Mouse (Mus musculus): ENCODE measurements at regions not wholly inside any gene's neighbourhood (a gene's known extent, or its start where the extent isn't known, plus 50 kb on each side); places are given as distances from the start of the nearest gene placed in this dataset.

DNA sequence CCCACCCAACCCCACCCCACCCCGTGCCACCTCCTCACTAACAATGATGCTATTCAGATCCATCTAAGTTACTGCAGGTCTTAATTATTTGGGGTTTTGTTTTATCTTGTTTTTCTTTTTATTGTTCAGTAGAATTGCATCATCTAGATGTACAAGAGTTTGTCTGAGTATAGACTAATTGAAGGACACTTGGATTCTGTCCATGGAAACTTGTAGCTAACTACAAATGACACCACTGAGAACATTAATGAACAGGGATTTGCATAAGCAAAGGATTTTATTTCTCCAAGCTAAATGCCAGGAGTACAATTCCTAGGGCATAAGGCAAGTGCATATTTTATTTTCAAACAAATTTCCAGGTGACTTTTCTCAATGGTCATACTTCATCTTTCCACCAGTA, 318.4 kb upstream of the Slc7a11 start:
- 0% methylated on average over 1 of the region's 1 CpGs for WGBS
- H3K9me3 ChIP-seq (replicated peaks; ENCODE audit: control insufficient read depth, low read length): no peaks in the 10 kb centered on the region
- no peak for ATAC-seq (replicated peaks; ENCODE audit: extremely low read depth, insufficient read depth, low FRiP score)
- H3K4me2 ChIP-seq (ENCODE audit: low read depth, low read length): no peak overlapping the region
- H3K36me3 ChIP-seq (ENCODE audit: control insufficient read depth, insufficient read depth): no peaks in the 10 kb centered on the region
- H3K27ac ChIP-seq (ENCODE audit: low read length): no peak overlapping the region
- no peaks in the 10 kb centered on the region for H3K4me1 ChIP-seq (ENCODE audit: control insufficient read depth, insufficient read depth, low read length)
- H3K4me3 ChIP-seq (ENCODE audit: low read length): no peak overlapping the region
- no peaks in the 10 kb centered on the region for H3K27me3 ChIP-seq (ENCODE audit: control insufficient read depth, insufficient read depth, low read length)
- no peak overlapping the region for H3K9ac ChIP-seq (ENCODE audit: low read length)

GRCm38 (mm10) chr3:50758106-50758505, 314.7 kb upstream of the Slc7a11 start:
- Histone ChIP-seq H3K4me1 (ENCODE audit: control insufficient read depth, insufficient read depth, low read length) (no peaks in the 10 kb centered on the region), H3K4me3 (ENCODE audit: low read length) (no peak overlapping the region), H3K9me3 (replicated peaks; ENCODE audit: control insufficient read depth, low read length) (no peaks in the 10 kb centered on the region), H3K36me3 (ENCODE audit: control insufficient read depth, insufficient read depth) (no peaks in the 10 kb centered on the region), H3K27me3 (ENCODE audit: control insufficient read depth, insufficient read depth, low read length) (no peaks in the 10 kb centered on the region), H3K27ac (ENCODE audit: low read length) (no peak overlapping the region), H3K4me2 (ENCODE audit: low read depth, low read length) (no peak overlapping the region), H3K9ac (ENCODE audit: low read length) (no peak overlapping the region)
- 74% methylated on average over 1 of the region's 1 CpGs for WGBS
- ATAC-seq (replicated peaks; ENCODE audit: extremely low read depth, insufficient read depth, low FRiP score): no peak

GRCm38 (mm10) chr3:50737173-50737572, 293.8 kb upstream of the Slc7a11 start:
- Histone ChIP-seq H3K9me3 (replicated peaks; ENCODE audit: control insufficient read depth, low read length) (no peaks in the 10 kb centered on the region), H3K9ac (ENCODE audit: low read length) (no peak overlapping the region), H3K27me3 (ENCODE audit: control insufficient read depth, insufficient read depth, low read length) (no peaks in the 10 kb centered on the region), H3K36me3 (ENCODE audit: control insufficient read depth, insufficient read depth) (no peaks in the 10 kb centered on the region), H3K4me3 (ENCODE audit: low read length) (no peak overlapping the region), H3K27ac (ENCODE audit: low read length) (no peak overlapping the region), H3K4me2 (ENCODE audit: low read depth, low read length) (no peak overlapping the region), H3K4me1 (ENCODE audit: control insufficient read depth, insufficient read depth, low read length) (no peaks in the 10 kb centered on the region)
- WGBS: 68% methylated on average over 1 of the region's 1 CpGs
- no peak for ATAC-seq (replicated peaks; ENCODE audit: extremely low read depth, insufficient read depth, low FRiP score)

DNA sequence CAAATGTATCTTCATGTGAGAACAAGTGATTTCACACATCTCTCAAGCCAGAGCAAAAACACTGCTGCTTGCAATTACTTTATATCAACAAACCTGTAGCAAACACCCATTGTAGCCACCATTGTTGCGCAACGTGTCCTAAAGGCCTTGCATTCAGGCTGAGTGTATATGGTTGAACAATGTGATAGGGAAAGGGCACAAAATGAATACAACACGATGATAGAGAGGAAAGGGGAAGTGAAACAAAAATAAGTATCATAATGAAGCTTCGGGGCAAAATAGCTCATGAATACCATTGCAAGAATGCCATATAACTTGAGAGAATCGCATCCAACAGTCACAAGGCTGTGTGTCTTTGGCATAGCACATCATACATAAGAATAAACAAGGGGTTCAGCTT, 275.6 kb upstream of the Slc7a11 start:
- no peaks in the 10 kb centered on the region for H3K27me3 ChIP-seq (ENCODE audit: control insufficient read depth, insufficient read depth, low read length)
- no peaks in the 10 kb centered on the region for H3K36me3 ChIP-seq (ENCODE audit: control insufficient read depth, insufficient read depth)
- WGBS: 80% methylated on average over 5 of the region's 5 CpGs
- H3K4me3 ChIP-seq (ENCODE audit: low read length): no peak overlapping the region
- no peak overlapping the region for H3K4me2 ChIP-seq (ENCODE audit: low read depth, low read length)
- no peak overlapping the region for H3K9ac ChIP-seq (ENCODE audit: low read length)
- H3K9me3 ChIP-seq (replicated peaks; ENCODE audit: control insufficient read depth, low read length): no peaks in the 10 kb centered on the region
- ATAC-seq (replicated peaks; ENCODE audit: extremely low read depth, insufficient read depth, low FRiP score): no peak
- H3K27ac ChIP-seq (ENCODE audit: low read length): no peak overlapping the region
- H3K4me1 ChIP-seq (ENCODE audit: control insufficient read depth, insufficient read depth, low read length): no peaks in the 10 kb centered on the region

DNA sequence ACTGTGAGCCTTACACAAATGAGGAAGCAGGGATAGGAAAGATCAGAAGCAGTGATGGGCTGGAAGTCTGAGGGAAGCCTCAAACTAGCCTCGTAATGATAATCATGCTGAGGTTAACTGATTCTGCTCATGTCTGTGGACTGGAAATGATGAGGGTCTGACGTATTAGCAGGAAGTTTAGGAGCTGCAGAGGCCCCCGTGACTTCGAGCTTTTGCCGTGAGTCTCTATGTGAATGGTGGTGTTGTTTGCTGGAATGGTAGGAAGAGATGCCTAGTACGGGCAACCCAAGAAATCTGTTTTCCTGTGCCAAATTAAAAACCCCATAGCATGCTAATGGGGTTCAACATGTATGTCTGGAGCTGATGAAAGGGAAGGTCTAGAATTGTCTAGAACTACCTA, 270.0 kb upstream of the Slc7a11 start:
- no peak overlapping the region for H3K9ac ChIP-seq (ENCODE audit: low read length)
- no peak overlapping the region for H3K4me2 ChIP-seq (ENCODE audit: low read depth, low read length)
- H3K27me3 ChIP-seq (ENCODE audit: control insufficient read depth, insufficient read depth, low read length): no peaks in the 10 kb centered on the region
- no peak overlapping the region for H3K27ac ChIP-seq (ENCODE audit: low read length)
- H3K4me3 ChIP-seq (ENCODE audit: low read length): no peak overlapping the region
- WGBS: 85% methylated on average over 6 of the region's 6 CpGs
- H3K4me1 ChIP-seq (ENCODE audit: control insufficient read depth, insufficient read depth, low read length): no peaks in the 10 kb centered on the region
- ATAC-seq (replicated peaks; ENCODE audit: extremely low read depth, insufficient read depth, low FRiP score): no peak
- no peaks in the 10 kb centered on the region for H3K9me3 ChIP-seq (replicated peaks; ENCODE audit: control insufficient read depth, low read length)
- H3K36me3 ChIP-seq (ENCODE audit: control insufficient read depth, insufficient read depth): no peaks in the 10 kb centered on the region

- H3K4me3 ChIP-seq (ENCODE audit: low read length): no peak overlapping the region
- no peaks in the 10 kb centered on the region for H3K9me3 ChIP-seq (replicated peaks; ENCODE audit: control insufficient read depth, low read length)
- no peaks in the 10 kb centered on the region for H3K4me1 ChIP-seq (ENCODE audit: control insufficient read depth, insufficient read depth, low read length)
- ATAC-seq (replicated peaks; ENCODE audit: extremely low read depth, insufficient read depth, low FRiP score): no peak
- H3K27ac ChIP-seq (ENCODE audit: low read length): no peak overlapping the region
- H3K9ac ChIP-seq (ENCODE audit: low read length): no peak overlapping the region
- 35% methylated on average over 12 of the region's 12 CpGs for WGBS
- no peaks in the 10 kb centered on the region for H3K27me3 ChIP-seq (ENCODE audit: control insufficient read depth, insufficient read depth, low read length)
- H3K36me3 ChIP-seq (ENCODE audit: control insufficient read depth, insufficient read depth): no peaks in the 10 kb centered on the region
- H3K4me2 ChIP-seq (ENCODE audit: low read depth, low read length): no peak overlapping the region
Measured at GRCm38 (mm10) chr3:50709415-50709989, 266.1 kb upstream of the Slc7a11 start.

DNA sequence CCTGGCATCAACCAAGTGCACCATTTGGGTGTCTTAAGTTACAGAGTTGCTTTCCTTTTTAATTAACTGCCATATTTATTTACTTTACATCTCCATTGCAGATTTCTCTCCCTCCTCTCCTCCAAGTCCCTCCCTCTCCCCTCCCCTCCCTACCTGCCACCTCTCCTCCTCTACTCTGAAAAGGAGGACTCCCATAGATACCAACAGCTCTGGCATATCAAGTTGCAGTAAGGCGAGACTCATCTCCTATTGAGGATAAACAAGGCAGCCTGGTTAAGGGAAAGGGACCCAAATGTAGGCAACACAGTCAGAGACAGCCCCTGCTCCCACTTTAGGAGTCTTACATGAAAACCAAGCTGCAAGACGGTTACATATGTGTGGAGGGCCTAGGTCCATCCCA, 263.3 kb upstream of the Slc7a11 start:
- no peaks in the 10 kb centered on the region for H3K4me1 ChIP-seq (ENCODE audit: control insufficient read depth, insufficient read depth, low read length)
- H3K9ac ChIP-seq (ENCODE audit: low read length): no peak overlapping the region
- H3K9me3 ChIP-seq (replicated peaks; ENCODE audit: control insufficient read depth, low read length): peaks cover 2% of the 10 kb centered on the region; the same call in 1 of the 2 replicates
- WGBS: 53% methylated on average over 2 of the region's 2 CpGs
- H3K27me3 ChIP-seq (ENCODE audit: control insufficient read depth, insufficient read depth, low read length): no peaks in the 10 kb centered on the region
- no peak for ATAC-seq (replicated peaks; ENCODE audit: extremely low read depth, insufficient read depth, low FRiP score)
- no peak overlapping the region for H3K27ac ChIP-seq (ENCODE audit: low read length)
- H3K36me3 ChIP-seq (ENCODE audit: control insufficient read depth, insufficient read depth): no peaks in the 10 kb centered on the region
- H3K4me2 ChIP-seq (ENCODE audit: low read depth, low read length): no peak overlapping the region
- H3K4me3 ChIP-seq (ENCODE audit: low read length): no peak overlapping the region

DNA sequence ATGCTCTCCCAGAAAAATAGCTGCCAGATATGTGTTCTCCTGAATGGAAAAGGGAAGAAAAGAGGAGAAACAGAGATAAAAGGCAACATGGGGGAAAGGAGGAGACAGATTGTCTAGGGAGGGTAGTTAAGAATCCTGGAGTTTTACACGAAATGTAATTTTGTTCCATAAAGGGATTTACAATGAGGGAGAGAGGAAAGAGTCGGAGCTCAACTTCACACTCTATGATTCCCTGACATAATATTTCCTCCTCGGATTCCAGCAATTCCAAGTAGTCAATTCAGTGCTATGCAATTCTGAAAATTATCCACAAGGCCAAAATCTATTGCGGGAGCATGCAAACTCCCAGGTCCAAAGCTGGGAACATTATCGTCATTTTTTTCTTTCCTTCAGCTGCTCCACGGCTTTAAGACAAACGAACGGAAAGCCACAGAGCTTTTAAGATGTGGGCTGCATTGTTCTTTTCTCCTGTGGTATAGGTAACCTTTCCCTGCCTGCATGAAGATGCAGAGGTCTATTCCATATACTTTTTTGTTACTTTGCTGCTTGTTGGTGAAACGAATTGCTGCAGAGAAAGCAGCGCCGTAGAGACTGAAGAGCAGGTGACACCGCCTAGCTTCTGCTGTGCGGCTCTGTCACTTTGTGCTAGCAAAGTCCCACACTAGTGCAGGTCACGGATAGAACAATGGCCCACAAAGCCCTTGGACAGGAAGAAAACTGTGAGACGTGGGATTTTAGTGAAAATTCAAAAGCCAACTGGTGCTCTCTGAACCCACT, 251.7 kb upstream of the Slc7a11 start:
- H3K4me3 ChIP-seq (ENCODE audit: low read length): no peak overlapping the region
- H3K4me1 ChIP-seq (ENCODE audit: control insufficient read depth, insufficient read depth, low read length): no peaks in the 10 kb centered on the region
- no peaks in the 10 kb centered on the region for H3K36me3 ChIP-seq (ENCODE audit: control insufficient read depth, insufficient read depth)
- whole genome bisulfite sequencing: 67% methylated on average over 15 of the region's 15 CpGs
- H3K27me3 ChIP-seq (ENCODE audit: control insufficient read depth, insufficient read depth, low read length): no peaks in the 10 kb centered on the region
- no peak for ATAC-seq (replicated peaks; ENCODE audit: extremely low read depth, insufficient read depth, low FRiP score)
- no peak overlapping the region for H3K4me2 ChIP-seq (ENCODE audit: low read depth, low read length)
- no peak overlapping the region for H3K27ac ChIP-seq (ENCODE audit: low read length)
- no peak overlapping the region for H3K9ac ChIP-seq (ENCODE audit: low read length)
- H3K9me3 ChIP-seq (replicated peaks; ENCODE audit: control insufficient read depth, low read length): no peaks in the 10 kb centered on the region

DNA sequence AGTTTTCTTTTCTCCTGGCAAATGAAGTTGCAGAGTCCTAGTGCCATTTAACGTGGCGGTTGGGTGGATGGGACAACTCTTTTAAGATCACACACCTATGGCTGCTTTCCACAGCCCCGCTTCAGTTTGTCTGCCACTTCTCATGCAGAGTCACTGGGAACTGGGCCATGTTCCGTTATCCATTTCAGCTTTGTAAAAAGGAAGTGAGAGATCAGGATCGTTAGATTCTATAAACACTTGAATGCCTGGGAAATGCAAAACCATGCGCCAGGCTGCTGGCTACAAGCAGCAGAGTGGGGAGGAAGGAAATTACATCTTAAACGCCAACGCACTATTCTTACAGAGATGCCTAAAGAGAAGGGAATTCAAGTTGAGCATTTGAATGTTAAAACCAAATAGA, 251.1 kb upstream of the Slc7a11 start:
- no peak overlapping the region for H3K4me3 ChIP-seq (ENCODE audit: low read length)
- 47% methylated on average over 8 of the region's 8 CpGs for WGBS
- no peaks in the 10 kb centered on the region for H3K9me3 ChIP-seq (replicated peaks; ENCODE audit: control insufficient read depth, low read length)
- no peaks in the 10 kb centered on the region for H3K36me3 ChIP-seq (ENCODE audit: control insufficient read depth, insufficient read depth)
- H3K4me2 ChIP-seq (ENCODE audit: low read depth, low read length): no peak overlapping the region
- ATAC-seq (replicated peaks; ENCODE audit: extremely low read depth, insufficient read depth, low FRiP score): no peak
- H3K4me1 ChIP-seq (ENCODE audit: control insufficient read depth, insufficient read depth, low read length): no peaks in the 10 kb centered on the region
- no peak overlapping the region for H3K27ac ChIP-seq (ENCODE audit: low read length)
- no peaks in the 10 kb centered on the region for H3K27me3 ChIP-seq (ENCODE audit: control insufficient read depth, insufficient read depth, low read length)
- no peak overlapping the region for H3K9ac ChIP-seq (ENCODE audit: low read length)

Measured in heart, embryonic 16.5 days (tissue).